Mouse (Mus musculus) testis, adult 2 months (tissue): Measurements from ENCODE around the gene Dennd2c.

Experiments
- CTCF ChIP-seq: fragments of 200-500 bp; IDR thresholded peaks from 2 replicates; pipeline ENCODE4 v1.5.1; 2012; ENCODE audit warnings: low read depth, mild to moderate bottlenecking, inconsistent platforms, low read length, moderate library complexity; ENCODE audit not compliant: control insufficient read depth, insufficient read depth, insufficient replicate concordance
- POLR2A ChIP-seq: fragments of 200-500 bp; IDR thresholded peaks from 2 replicates; pipeline ENCODE4 v1.6.1; 2012; ENCODE audit warnings: low read depth, mild to moderate bottlenecking, inconsistent platforms, low read length, moderate library complexity; ENCODE audit not compliant: control insufficient read depth

DNA sequence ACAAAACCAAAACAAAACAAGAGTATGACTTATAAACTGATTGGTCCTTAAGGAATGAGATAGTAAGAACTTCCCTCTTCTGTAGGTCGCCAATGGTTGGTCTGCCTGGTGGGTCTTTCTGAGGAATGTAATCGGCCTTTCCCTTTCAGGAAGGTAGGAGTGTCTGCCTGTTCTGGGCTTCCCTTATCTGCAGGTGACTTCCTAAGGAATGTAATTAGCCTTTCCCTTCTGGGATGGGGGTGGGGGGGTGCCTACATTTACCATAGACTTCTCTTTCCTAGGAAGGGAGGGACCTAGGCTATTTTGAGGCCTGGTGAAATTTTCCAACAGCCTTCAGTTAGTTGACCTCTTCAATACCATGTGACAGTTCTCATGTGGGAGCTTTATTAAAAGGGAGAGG lies 108.7 kb downstream of the Dennd2c start:
- TF ChIP-seq CTCF (no peak), POLR2A (no peak)
